Mouse (Mus musculus) megakaryocyte progenitor cell, adult 5-6 weeks (primary cell): Measurements from ENCODE around the gene Arhgap4. TPM values are rescaled to one million over a fixed set of nuclear protein-coding genes. Genes with fewer than 3 reads are reported as not detected.

Source experiments
- ATAC-seq: replicated peaks from 2 replicates; pipeline ENCODE4 v1.8.0; 2016; ENCODE audit warnings: mild to moderate bottlenecking, moderate TSS enrichment, inconsistent platforms; ENCODE audit not compliant: poor library complexity
- total RNA-seq, 2 experiments: library from RNA; stranded (forward) in 1 of 2; stranded (reverse) in 1 of 2; fragments of 157-497, 149-512 nt in 1 of 2; fragments of 200-1000 nt in 1 of 2; gene quantifications; 2 replicates each; pipeline versions ENCODE4 v1.2.3 to v1.2.4; 2015 to 2017

Gene Arhgap4
- total RNA-seq, 2 experiments from 2014 or later: 21.8 to 39.2 TPM

DNA sequence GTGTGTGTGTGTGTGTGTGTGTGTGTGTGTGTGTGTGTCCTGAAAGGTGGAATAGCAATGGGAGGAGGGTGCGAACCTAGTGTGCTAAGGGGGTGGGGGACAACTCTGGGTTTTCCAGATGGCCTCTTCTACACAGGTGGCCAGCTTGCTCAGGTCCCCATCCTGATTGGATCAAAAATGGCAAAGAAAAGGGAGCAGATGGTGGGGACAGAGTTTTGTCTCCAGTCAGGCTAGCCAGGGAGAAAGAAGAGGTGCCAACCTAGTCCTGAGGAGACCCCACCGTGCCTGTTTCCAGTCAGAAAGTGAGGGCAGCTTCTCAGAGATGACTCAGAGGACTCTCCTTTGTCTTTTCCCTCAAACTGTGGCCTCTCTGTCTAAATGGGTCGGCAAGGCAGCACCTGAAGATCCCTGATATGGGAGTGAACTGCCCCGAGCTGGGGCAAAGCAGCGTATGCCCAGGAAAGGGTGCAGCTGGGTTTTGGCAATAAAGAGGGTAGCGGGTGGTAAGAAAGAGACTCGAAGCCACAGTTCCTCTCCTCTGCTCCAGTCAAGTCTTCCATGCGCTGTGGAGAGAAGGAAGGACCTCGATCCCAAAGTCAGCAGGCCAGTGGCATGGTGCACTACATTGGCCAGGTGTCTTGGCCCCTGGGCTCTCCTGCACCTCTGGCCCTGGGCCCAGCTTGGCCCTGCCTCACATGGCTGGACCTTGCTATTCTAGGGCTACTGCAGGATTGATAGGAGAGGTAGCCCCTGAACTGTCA, 67.2 kb downstream of the Arhgap4 start:
- no peak for ATAC-seq

Other genes with a start within 250 kb of the Arhgap4 start
- 0.07 and 0.61 TPM in 2 replicates for gene Slc6a8, start 248.7 kb downstream of the Arhgap4 start, total RNA-seq (2015)
- gene Slc6a8, start 248.7 kb downstream of the Arhgap4 start, total RNA-seq (2017): 0.04 TPM in 1 of 2 replicates, not detected in the other
- gene Bcap31, start 205.7 kb downstream of the Arhgap4 start, total RNA-seq (2015): 265 and 285 TPM in 2 replicates
- 218 and 226 TPM in 2 replicates for gene Bcap31, start 205.7 kb downstream of the Arhgap4 start, total RNA-seq (2017)
- 34.7 and 37.8 TPM in 2 replicates for gene Abcd1, start 205.3 kb downstream of the Arhgap4 start, total RNA-seq (2015)
- gene Abcd1, start 205.3 kb downstream of the Arhgap4 start, total RNA-seq (2017): 13.6 and 19.4 TPM in 2 replicates
- not detected in 2 replicates for gene Plxnb3, start 164.8 kb downstream of the Arhgap4 start, total RNA-seq (2015)
- 0.50 TPM in 1 of 2 replicates, not detected in the other for gene Plxnb3, start 164.8 kb downstream of the Arhgap4 start, total RNA-seq (2017)
- not detected in 2 replicates for gene Srpk3, start 147.5 kb downstream of the Arhgap4 start, total RNA-seq (2015)
- 0.20 TPM in 1 of 2 replicates, not detected in the other for gene Srpk3, start 147.5 kb downstream of the Arhgap4 start, total RNA-seq (2017)
- 376 and 396 TPM in 2 replicates for gene Idh3g, start 135.0 kb downstream of the Arhgap4 start, total RNA-seq (2015)
- 231 and 238 TPM in 2 replicates for gene Idh3g, start 135.0 kb downstream of the Arhgap4 start, total RNA-seq (2017)
- gene Ssr4, start 134.8 kb downstream of the Arhgap4 start, total RNA-seq (2015): 537 and 612 TPM in 2 replicates
- gene Ssr4, start 134.8 kb downstream of the Arhgap4 start, total RNA-seq (2017): 295 and 337 TPM in 2 replicates
- 0.32 and 0.51 TPM in 2 replicates for gene Pdzd4, start 96.9 kb downstream of the Arhgap4 start, total RNA-seq (2015)
- 1.2 and 2.1 TPM in 2 replicates for gene Pdzd4, start 96.9 kb downstream of the Arhgap4 start, total RNA-seq (2017)
- not detected in 2 replicates for gene Avpr2, start 29.8 kb downstream of the Arhgap4 start, total RNA-seq (2015)
- gene Avpr2, start 29.8 kb downstream of the Arhgap4 start, total RNA-seq (2017): 0.12 and 0.30 TPM in 2 replicates
- 1.3 and 1.5 TPM in 2 replicates for gene L1cam, start 25.8 kb downstream of the Arhgap4 start, total RNA-seq (2015)
- 0.17 and 0.46 TPM in 2 replicates for gene L1cam, start 25.8 kb downstream of the Arhgap4 start, total RNA-seq (2017)
- 115 and 125 TPM in 2 replicates for gene Naa10, start 74 bp upstream of the Arhgap4 start, total RNA-seq (2015)
- 169 and 186 TPM in 2 replicates for gene Naa10, start 74 bp upstream of the Arhgap4 start, total RNA-seq (2017)
- 7.5 and 7.6 TPM in 2 replicates for gene Renbp, start 9.0 kb upstream of the Arhgap4 start, total RNA-seq (2015)
- gene Renbp, start 9.0 kb upstream of the Arhgap4 start, total RNA-seq (2017): 17.6 and 33.4 TPM in 2 replicates
- gene Hcfc1, start 44.5 kb upstream of the Arhgap4 start, total RNA-seq (2015): 125 and 129 TPM in 2 replicates
- 52.3 and 61.8 TPM in 2 replicates for gene Hcfc1, start 44.5 kb upstream of the Arhgap4 start, total RNA-seq (2017)
- gene Irak1, start 102.0 kb upstream of the Arhgap4 start, total RNA-seq (2015): 74.6 and 83.9 TPM in 2 replicates
- gene Irak1, start 102.0 kb upstream of the Arhgap4 start, total RNA-seq (2017): 53.9 and 57.1 TPM in 2 replicates
- gene Opn1mw, start 205.6 kb upstream of the Arhgap4 start, total RNA-seq (2015): not detected in 2 replicates
- not detected in 2 replicates for gene Opn1mw, start 205.6 kb upstream of the Arhgap4 start, total RNA-seq (2017)
- 16.3 and 16.9 TPM in 2 replicates for gene Mecp2, start 213.5 kb upstream of the Arhgap4 start, total RNA-seq (2015)
- 15.3 and 18.8 TPM in 2 replicates for gene Mecp2, start 213.5 kb upstream of the Arhgap4 start, total RNA-seq (2017)
- not detected in 2 replicates for gene Tex28, start 246.0 kb upstream of the Arhgap4 start, total RNA-seq (2015)
- gene Tex28, start 246.0 kb upstream of the Arhgap4 start, total RNA-seq (2017): not detected in 2 replicates